Mouse (Mus musculus) B cell, adult 67 days (primary cell): Measurements from ENCODE around the gene Tceal1. TPM values are rescaled to one million over a fixed set of nuclear protein-coding genes. Genes with fewer than 3 reads are reported as not detected.

Source experiments
- total RNA-seq, 2 experiments: library from RNA; stranded (reverse); gene quantifications; 4 replicates each; pipeline ENCODE4 v1.2.4; 2023

The Tceal1 gene
- under 1 TPM in 1 of 2 experiments, not detected in 1; 0.26 TPM for total RNA-seq

DNA sequence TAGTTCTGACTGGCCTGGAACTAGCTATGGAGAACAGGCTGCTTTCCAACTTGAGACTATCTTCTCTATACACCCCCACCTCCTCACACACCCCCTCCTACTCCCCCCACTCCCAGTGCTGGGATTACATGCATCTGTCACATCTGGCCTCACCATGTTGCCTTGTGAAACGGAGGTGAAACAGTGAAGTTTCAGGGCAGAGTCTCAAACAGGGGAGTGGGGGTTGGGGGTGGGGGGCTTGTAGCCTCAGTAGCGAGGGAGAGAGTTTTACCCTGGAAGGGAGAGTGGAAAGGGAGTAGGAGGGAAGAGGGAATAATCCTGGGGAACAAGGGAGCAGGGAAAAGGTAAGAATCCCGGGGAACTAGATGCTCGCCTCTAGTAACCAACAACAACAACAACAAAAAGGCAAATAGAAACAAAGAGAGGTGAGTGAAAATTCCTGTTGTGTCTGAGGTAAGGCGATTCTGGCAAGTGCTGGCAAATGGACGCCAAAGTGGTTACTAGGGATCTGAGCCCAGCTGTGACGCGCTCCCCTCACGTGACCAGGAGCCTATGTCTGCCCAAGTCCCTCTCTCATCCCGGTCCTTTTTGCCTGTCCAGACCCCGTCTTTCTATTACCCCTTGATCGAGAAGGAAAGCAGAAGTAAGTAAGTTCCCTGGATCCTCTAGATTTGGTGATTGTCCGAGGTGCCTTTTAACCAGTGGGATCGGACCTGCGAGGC lies at the start of gene Tceal1:
Gene Tceal1, plus strand, starts transcription at position 537 of the 722 bp plus-strand sequence.

DNA sequence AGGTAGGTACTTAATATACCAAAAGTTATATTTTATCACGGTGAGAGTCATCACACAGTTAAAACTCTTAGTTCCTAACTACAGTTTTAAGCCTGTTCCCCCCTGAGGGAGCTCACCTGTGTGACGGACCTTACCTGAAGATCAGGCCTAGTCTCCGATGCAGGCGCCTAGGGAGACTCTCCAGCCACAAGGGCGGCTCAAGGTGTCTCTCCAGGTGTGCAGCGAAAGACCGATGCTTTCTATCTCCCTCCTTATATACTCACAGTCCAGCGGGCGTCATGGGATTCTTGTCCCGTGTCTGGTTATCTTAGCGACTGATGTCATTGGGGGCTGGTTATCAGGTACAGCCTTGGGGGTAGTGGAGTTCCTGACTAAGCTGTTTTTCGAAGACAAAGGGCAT lies 35.7 kb downstream of the Tceal1 start, which contains the start of gene Morf4l2:
Gene Morf4l2, minus strand, starts transcription at position 232 of the 400 bp plus-strand sequence.

Other genes with a start within 250 kb of the Tceal1 start
- not detected for gene Kir3dl1, start 190.0 kb upstream of the Tceal1 start, total RNA-seq
- not detected for gene Kir3dl2, start 163.9 kb upstream of the Tceal1 start, total RNA-seq
- gene Tceal3, start 117.1 kb upstream of the Tceal1 start, total RNA-seq, result not detected
- gene Morf4l2, start 35.7 kb downstream of the Tceal1 start, total RNA-seq, result 100 to 1,000 TPM; 123 to 138 TPM
- gene Glra4, start 72.2 kb downstream of the Tceal1 start, total RNA-seq, result not detected
- 1 to 10 TPM; 5.9 to 7.0 TPM for gene Plp1, start 114.7 kb downstream of the Tceal1 start, total RNA-seq
- not detected for gene Rab9b, start 160.8 kb downstream of the Tceal1 start, total RNA-seq
- not detected for gene H2bfm, start 219.3 kb downstream of the Tceal1 start, total RNA-seq